Mouse (Mus musculus) thymus, postnatal 36 days (tissue): ENCODE results near the gene Stk11.
A peak's percentile ranks its signal among the peaks of the same experiment; 100 is the strongest.

Experiments used
- DNase-seq, 2 experiments: peaks; one replicate each; pipeline ENCODE4 v3.0.0; 2022; ENCODE audit warnings: mixed read lengths in 2 of 2

Gene Stk11

GRCm38 (mm10) chr10:80097275-80097674 is 18.3 kb upstream of the Stk11 start:
- no peak for DNase-seq

- DNase-seq = no peak
Observed at GRCm38 (mm10) chr10:80098630-80099029, 17.0 kb upstream of the Stk11 start.

- no peak for DNase-seq
Observed at GRCm38 (mm10) chr10:80100982-80101381, 14.6 kb upstream of the Stk11 start.

GRCm38 (mm10) chr10:80102216-80102915 is 13.2 kb upstream of the Stk11 start:
- DNase-seq = peak; percentile 89 to 90

GRCm38 (mm10) chr10:80103032-80103431 is 12.6 kb upstream of the Stk11 start:
- no peak for DNase-seq

- DNase-seq = no peak
Observed at GRCm38 (mm10) chr10:80104181-80104580, 11.4 kb upstream of the Stk11 start.

- no peak for DNase-seq
Observed at GRCm38 (mm10) chr10:80105460-80105859, 10.1 kb upstream of the Stk11 start, which contains the start of gene Sbno2. TSS of gene Sbno2 (minus strand) at chr10:80105571.

GRCm38 (mm10) chr10:80105926-80106325 is 9.7 kb upstream of the Stk11 start:
- no peak for DNase-seq

GRCm38 (mm10) chr10:80107678-80108077 is 7.9 kb upstream of the Stk11 start:
- no peak for DNase-seq

- DNase-seq = peak; percentile 89 to 90
Observed at GRCm38 (mm10) chr10:80114341-80115284, 990 bp upstream of the Stk11 start.

- DNase-seq = no peak
Observed at GRCm38 (mm10) chr10:80115944-80116335, 337 bp downstream of the Stk11 start.

- peak; percentile 33 to 55 for DNase-seq
Observed at GRCm38 (mm10) chr10:80116563-80116926, 942 bp downstream of the Stk11 start.

- DNase-seq = peak in 1 of 2 experiments; percentile 37
Observed at GRCm38 (mm10) chr10:80116927-80117691, 1.5 kb downstream of the Stk11 start.

- DNase-seq = peak in 1 of 2 experiments; percentile 48
Observed at GRCm38 (mm10) chr10:80117736-80118135, 2.1 kb downstream of the Stk11 start.

GRCm38 (mm10) chr10:80118552-80118951 is 2.9 kb downstream of the Stk11 start:
- DNase-seq = peak in 1 of 2 experiments; percentile 26

GRCm38 (mm10) chr10:80120146-80120545 is 4.5 kb downstream of the Stk11 start:
- DNase-seq = no peak

GRCm38 (mm10) chr10:80121639-80122038 is 6.0 kb downstream of the Stk11 start:
- DNase-seq = no peak

GRCm38 (mm10) chr10:80123932-80124562 is 8.4 kb downstream of the Stk11 start:
- DNase-seq = no peak

GRCm38 (mm10) chr10:80127920-80128319 is 12.3 kb downstream of the Stk11 start:
- DNase-seq = no peak

GRCm38 (mm10) chr10:80129846-80130245 is 14.2 kb downstream of the Stk11 start:
- no peak for DNase-seq

- DNase-seq = no peak
Observed at GRCm38 (mm10) chr10:80130403-80131031, 14.9 kb downstream of the Stk11 start.
